Comparison of ENCODE assay signal across 10 mouse cellular contexts in genomic region chr8:93570186-93570530, GRCm38 (mm10). TPM values are rescaled to one million over a fixed set of nuclear protein-coding genes. Genes with fewer than 3 reads are reported as not detected.
A peak's percentile ranks its signal among the peaks of the same experiment; 100 is the strongest.
DNase-seq lines count a peak whose midpoint lies in the region; ATAC-seq and TF ChIP-seq lines count a peak whose summit lies in the region.
"Had no signal": no experiment of that assay in that cellular context is flagged by ENCODE, and none has a peak within 500 bp of the region (broad histone marks: within the 10 kb centered on the region; RNA-seq: fewer than 3 reads in every experiment).

No protein-coding gene starts in this region.

- DNase-seq in forebrain, embryonic 10.5 days (ENCODE audit: extremely low spot score, low spot score) = no peak
- DNase-seq in forebrain, embryonic 11.5 days (ENCODE audit: low spot score) = no peak
- DNase-seq in right cerebral cortex, adult 18-20 months = peak; percentile 72
- DNase-seq in right cerebral cortex, postnatal 4 days = no peak
- DNase-seq in left cerebral cortex, adult 18-20 months (ENCODE audit: low spot score in 2 of 2) = peak; percentile 51 to 52
- peak; percentile 4 for DNase-seq in stomach, postnatal 0 days (ENCODE audit: low spot score)
- DNase-seq in urinary bladder, postnatal 10 days (ENCODE audit: low spot score) = no peak
- DNase-seq in c-Kit-positive CD71-positive TER-119-positive erythroid progenitor cells, embryonic 14.5 days (ENCODE audit: low spot score) = no peak

- no peak overlapping the region for H3K4me2 ChIP-seq in forebrain, embryonic 11.5 days (ENCODE audit: low read depth, low read length, severe bottlenecking)
- no peak overlapping the region for H3K4me2 ChIP-seq in stomach, postnatal 0 days (replicated peaks; ENCODE audit: low read depth)

- WGBS in forebrain, embryonic 10.5 days = 79% methylated on average over 2 of the region's 2 CpGs
- WGBS in forebrain, embryonic 11.5 days = 69% methylated on average over 2 of the region's 2 CpGs
- 32% methylated on average over 2 of the region's 2 CpGs for WGBS in stomach, postnatal 0 days

- H3K27ac ChIP-seq in forebrain, embryonic 10.5 days = peak overlapping the region; percentile 6; the same call in 1 of the 2 replicates
- no peak overlapping the region for H3K27ac ChIP-seq in forebrain, embryonic 11.5 days (ENCODE audit: low read depth, low read length)
- H3K27ac ChIP-seq in stomach, postnatal 0 days (replicated peaks) = no peak overlapping the region
- H3K27ac ChIP-seq: kidney, postnatal 0 days had no signal

- H3K27me3 ChIP-seq in forebrain, embryonic 10.5 days (ENCODE audit: poor library complexity, severe bottlenecking) = no peaks in the 10 kb centered on the region
- no peaks in the 10 kb centered on the region for H3K27me3 ChIP-seq in forebrain, embryonic 11.5 days (ENCODE audit: control insufficient read depth, insufficient read depth, low read length)
- H3K27me3 ChIP-seq in stomach, postnatal 0 days (ENCODE audit: control insufficient read depth, insufficient read depth, low read length) = no peaks in the 10 kb centered on the region
- H3K27me3 ChIP-seq: megakaryocyte, embryonic 14.5 days had no signal

- no peak for TF ChIP-seq CTCF in stomach, postnatal 0 days (IDR thresholded peaks at IDR 0.05; ENCODE audit: low read depth)

- no peaks in the 10 kb centered on the region for H3K36me3 ChIP-seq in forebrain, embryonic 10.5 days (replicated peaks)
- no peaks in the 10 kb centered on the region for H3K36me3 ChIP-seq in forebrain, embryonic 11.5 days (ENCODE audit: control insufficient read depth, insufficient read depth, low read length)
- no peaks in the 10 kb centered on the region for H3K36me3 ChIP-seq in stomach, postnatal 0 days (ENCODE audit: control insufficient read depth, insufficient read depth, low read length)

- peaks cover 36% of the 10 kb centered on the region for H3K4me1 ChIP-seq in forebrain, embryonic 10.5 days
- H3K4me1 ChIP-seq in forebrain, embryonic 11.5 days (replicated peaks; ENCODE audit: control insufficient read depth, insufficient read depth, low read length) = peaks cover 13% of the 10 kb centered on the region; the same call in 1 of the 2 replicates
- no peaks in the 10 kb centered on the region for H3K4me1 ChIP-seq in stomach, postnatal 0 days (replicated peaks; ENCODE audit: control insufficient read depth, insufficient read depth)
- H3K4me1 ChIP-seq: megakaryocyte, embryonic 14.5 days had no signal

- H3K9ac ChIP-seq in forebrain, embryonic 11.5 days (ENCODE audit: low read length) = no peak overlapping the region
- H3K9ac ChIP-seq in stomach, postnatal 0 days (ENCODE audit: low read length) = no peak overlapping the region

- no peak for ATAC-seq in forebrain, embryonic 11.5 days (replicated peaks; ENCODE audit: low FRiP score)
- no peak for ATAC-seq in stomach, postnatal 0 days (ENCODE audit: low FRiP score, low TSS enrichment)

- H3K4me3 ChIP-seq in forebrain, embryonic 10.5 days = no peak overlapping the region
- no peak overlapping the region for H3K4me3 ChIP-seq in forebrain, embryonic 11.5 days (ENCODE audit: low read depth, low read length)
- no peak overlapping the region for H3K4me3 ChIP-seq in stomach, postnatal 0 days (ENCODE audit: low read depth, low read length)
- H3K4me3 ChIP-seq: megakaryocyte, embryonic 14.5 days had no signal

- peaks cover 7% of the 10 kb centered on the region for H3K9me3 ChIP-seq in forebrain, embryonic 10.5 days
- peaks cover 4% of the 10 kb centered on the region; the same call in 1 of the 2 replicates for H3K9me3 ChIP-seq in forebrain, embryonic 11.5 days (ENCODE audit: control insufficient read depth, low read length)
- no peaks in the 10 kb centered on the region for H3K9me3 ChIP-seq in stomach, postnatal 0 days (ENCODE audit: control insufficient read depth, low read length)

- no peak for TF ChIP-seq EP300 in stomach, postnatal 0 days (optimal IDR thresholded peaks at IDR 0.05)

RNA-seq across cellular contexts. Expression of gene Ces5a, which starts 34.5 kb away (rescaled TPM):
- polyA plus RNA-seq in forebrain, embryonic 10.5 days (2016; fragmentation: Nextera tagmentation; extraction: Ambion mirVana) = not detected in 2 replicates
- polyA plus RNA-seq in forebrain, embryonic 11.5 days (2014; fragmentation: Nextera tagmentation; extraction: Ambion mirVana) = not detected in 2 replicates
- 1 to 10 TPM in 1 of 2 experiments, under 1 TPM in 1; 0.98 to 1.3 TPM for total RNA-seq in left cerebral cortex, adult 18-20 months (2021)
- polyA plus RNA-seq in stomach, postnatal 0 days (2015; fragmentation: Nextera tagmentation; extraction: Ambion mirVana) = 0.41 and 0.50 TPM in 2 replicates

Comparison
In these comparisons a context has a peak if more than half of its experiments do, and no peak if none do; other contexts are left out.
1. DNase-seq: peak in right cerebral cortex, adult 18-20 months (single experiment), left cerebral cortex, adult 18-20 months (2 of 2) and stomach, postnatal 0 days (single experiment); none in forebrain, embryonic 10.5 days (single experiment), forebrain, embryonic 11.5 days (single experiment), right cerebral cortex, postnatal 4 days (single experiment), urinary bladder, postnatal 10 days (single experiment) and c-Kit-positive CD71-positive TER-119-positive erythroid progenitor cells, embryonic 14.5 days (single experiment).